Mouse (Mus musculus) monocyte, adult 2 months (primary cell): Measurements from ENCODE around the gene Nab2.

Experiments used
- DNase-seq, 2 experiments: peaks; one replicate each; pipeline ENCODE4 v3.0.0; 2022; ENCODE audit warnings: low spot score in 2 of 2, low read depth in 1 of 2

Gene Nab2

GRCm38 (mm10) chr10:127616261-127616679 is 52.1 kb downstream of the Nab2 start:
- DNase-seq: no peak

GRCm38 (mm10) chr10:127615591-127615990 is 52.8 kb downstream of the Nab2 start:
- no peak for DNase-seq

GRCm38 (mm10) chr10:127615034-127615374 is 53.4 kb downstream of the Nab2 start:
- DNase-seq: no peak

GRCm38 (mm10) chr10:127614236-127615033 is 53.9 kb downstream of the Nab2 start:
- no peak for DNase-seq

- no peak for DNase-seq
Measured at GRCm38 (mm10) chr10:127612079-127612775, 56.1 kb downstream of the Nab2 start.
